Mouse (Mus musculus) common myeloid progenitor, adult 5-6 weeks (primary cell): ENCODE results near the gene Tbc1d32. TPM values are rescaled to one million over a fixed set of nuclear protein-coding genes. Genes with fewer than 3 reads are reported as not detected.
"Not testable (repeated sequence)": the region's sequence is repeated elsewhere in the genome, so short reads cannot be mapped to it uniquely, and the experiment has no call there.

ENCODE experiments used
- ATAC-seq: replicated peaks from 2 replicates; pipeline ENCODE4 v1.8.0; 2016; ENCODE audit warnings: low read depth, mild to moderate bottlenecking, moderate TSS enrichment, inconsistent platforms; ENCODE audit not compliant: poor library complexity, severe bottlenecking
- total RNA-seq: library from RNA; stranded (forward); fragments of 200-1000, 187-1606 nt; gene quantifications from 2 replicates; pipeline ENCODE4 v1.2.3, GENCODE M21; 2017

Tbc1d32 gene
- 5.3 and 7.3 TPM in 2 replicates for total RNA-seq

DNA sequence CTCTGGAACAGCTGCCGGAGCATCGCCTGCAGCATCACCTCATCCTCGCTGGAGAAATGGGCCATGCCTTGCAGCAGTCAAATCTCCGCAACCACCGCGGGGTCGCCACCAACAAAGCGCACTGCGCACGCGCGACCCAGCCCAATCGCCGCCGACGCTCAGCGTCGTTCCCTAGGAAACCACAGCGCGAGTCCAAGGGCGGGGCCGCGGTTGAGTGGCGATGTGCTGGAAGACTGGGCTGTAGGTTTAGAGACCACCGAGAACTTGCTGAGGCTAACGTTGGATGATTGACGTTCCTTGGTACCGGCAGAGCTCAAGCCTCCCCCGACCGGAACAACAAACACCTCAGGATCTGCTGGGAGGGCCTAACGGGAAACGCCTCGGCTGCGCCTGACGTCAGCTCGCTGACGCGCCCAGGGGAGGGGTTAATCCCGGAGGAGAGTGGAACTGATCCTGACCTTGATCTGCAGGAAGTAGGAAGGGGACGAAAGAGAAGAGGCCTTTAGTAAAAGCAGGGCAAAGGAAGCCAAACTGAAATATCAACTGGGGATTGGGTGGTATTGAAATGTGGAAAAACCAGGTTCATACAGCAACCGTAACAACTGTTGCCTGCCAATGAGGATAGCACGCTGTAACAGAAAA, at the start of gene Tbc1d32:
Tbc1d32 (minus strand) TSS at position 122 of the 642 bp plus-strand sequence.
- ATAC-seq: peak; percentile 94

DNA sequence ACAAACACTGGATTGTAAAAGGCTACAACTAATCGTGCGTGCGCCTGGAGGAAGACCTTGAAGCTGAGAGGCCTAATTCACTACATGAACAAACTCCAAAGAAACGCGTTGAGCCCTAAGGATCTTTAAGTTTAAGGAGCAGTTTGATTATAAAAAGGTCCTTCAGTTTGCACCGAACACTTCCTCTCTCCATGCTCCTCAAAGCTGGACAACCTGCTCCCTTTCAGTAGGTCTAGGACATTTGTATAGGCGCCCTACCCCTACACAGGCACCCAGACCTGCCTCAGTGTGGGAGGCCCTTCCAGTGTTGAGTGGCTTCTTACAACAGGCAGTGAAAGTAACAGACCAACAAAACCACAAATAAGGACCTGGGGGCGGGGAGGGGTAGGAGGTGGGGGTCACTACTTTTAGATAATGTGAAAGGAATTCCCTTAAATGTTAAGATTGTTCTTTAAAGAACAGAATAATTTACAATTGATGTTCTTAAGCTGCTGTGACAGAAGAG, 666 bp downstream of the Tbc1d32 start:
- no peak for ATAC-seq

DNA sequence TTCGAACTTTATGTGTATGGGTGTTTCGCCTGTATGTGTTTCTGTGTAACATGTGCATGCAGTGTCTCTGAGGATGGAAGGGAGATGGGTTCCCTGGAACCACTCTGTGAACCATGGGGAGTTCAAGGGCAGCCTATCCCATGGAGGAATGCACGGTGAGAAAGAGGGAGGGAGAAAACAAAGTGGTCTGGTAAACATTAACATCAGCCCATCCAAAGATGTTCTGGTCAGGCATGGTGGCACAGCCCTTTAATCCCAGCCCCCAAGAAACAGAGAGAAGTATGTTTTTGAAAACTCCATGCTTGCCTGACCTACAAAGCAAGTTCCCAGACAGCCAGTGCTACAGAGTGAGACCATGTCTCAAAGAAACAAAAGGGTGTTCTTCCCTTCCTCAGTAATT, 12.7 kb downstream of the Tbc1d32 start:
- no peak for ATAC-seq

DNA sequence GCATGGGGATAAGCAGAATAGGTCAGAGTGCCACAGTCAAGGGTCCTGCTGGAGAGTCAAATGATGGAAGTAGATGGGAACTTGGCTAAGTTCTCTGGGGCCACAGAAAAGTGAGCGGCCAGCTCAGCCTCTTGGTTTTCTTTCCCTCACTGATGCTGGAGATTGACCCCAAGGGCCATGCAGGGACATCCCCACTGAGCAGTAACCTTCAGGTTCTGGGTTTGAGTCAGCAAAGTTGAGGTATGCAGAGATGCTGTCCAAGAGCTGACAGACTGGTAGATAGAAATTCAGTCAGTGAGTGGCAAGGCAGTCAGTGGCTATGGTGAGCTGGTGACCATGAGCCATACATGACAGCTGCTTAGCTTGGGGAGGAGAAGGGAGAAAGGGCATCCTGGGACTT, 18.1 kb downstream of the Tbc1d32 start:
- ATAC-seq: no peak

DNA sequence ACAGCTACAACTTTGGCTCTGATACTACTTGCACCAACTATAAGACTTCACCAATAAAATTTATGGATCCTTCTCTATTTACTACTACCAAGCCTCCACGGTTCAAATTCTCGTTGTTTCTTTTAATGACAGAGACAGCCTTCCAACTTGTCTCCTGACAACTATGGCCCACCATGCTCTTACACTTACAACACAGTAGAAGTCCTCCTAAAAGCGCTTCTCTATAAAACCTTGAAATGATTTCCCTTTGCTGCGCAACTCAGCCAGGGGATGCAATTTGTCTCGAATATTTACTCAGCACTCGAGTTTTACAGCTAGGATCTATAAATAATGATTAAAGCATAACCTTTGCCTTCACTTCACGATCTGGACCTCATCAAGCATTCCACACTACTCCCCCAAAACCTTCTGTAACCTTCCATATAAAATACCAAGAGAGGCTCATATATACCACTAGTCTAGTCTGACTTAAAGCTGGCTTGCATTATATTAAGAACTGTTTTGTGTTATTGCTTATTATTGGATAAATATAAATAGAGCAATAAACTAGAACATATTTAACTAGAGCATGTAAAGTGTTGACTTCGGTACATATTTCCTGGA, 21.6 kb downstream of the Tbc1d32 start:
- ATAC-seq: no peak

DNA sequence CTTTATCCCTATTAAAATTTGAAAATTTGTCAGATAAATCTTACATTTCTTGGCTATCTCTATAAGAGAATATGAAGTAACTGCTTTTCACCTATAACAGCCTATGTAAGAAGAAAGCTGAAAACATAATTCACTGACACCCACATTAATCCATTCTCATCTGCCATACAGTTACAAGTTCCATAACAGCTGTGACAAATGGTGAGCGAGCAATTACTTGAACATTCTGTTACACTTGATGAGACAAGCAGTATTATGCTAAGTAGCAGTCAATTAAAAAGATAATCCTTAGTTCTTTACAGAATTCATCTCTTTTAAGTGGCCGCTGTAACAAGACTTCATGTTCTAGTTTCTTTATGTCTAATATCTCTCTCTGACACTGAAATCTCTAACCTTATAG, 24.1 kb downstream of the Tbc1d32 start:
- no peak for ATAC-seq

DNA sequence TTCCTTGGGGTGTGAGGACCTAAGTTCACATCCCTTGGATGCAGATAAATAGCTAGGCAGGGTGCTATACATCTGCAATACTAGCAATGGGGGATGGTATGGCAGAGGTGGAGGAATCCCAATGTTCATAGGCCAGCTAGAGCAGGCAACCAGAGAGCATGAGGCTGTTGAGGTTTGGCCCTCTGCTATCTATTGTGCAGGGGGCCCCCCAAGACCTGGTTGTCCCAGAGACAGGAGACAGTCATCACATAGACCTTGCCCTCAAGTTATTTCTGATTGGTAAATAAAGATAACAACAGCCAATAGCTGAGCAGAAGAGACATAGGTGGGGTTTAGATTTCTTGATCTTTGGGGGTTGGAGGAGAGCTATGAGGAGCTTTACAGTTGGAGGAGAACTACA, 28.6 kb downstream of the Tbc1d32 start:
- no peak for ATAC-seq

DNA sequence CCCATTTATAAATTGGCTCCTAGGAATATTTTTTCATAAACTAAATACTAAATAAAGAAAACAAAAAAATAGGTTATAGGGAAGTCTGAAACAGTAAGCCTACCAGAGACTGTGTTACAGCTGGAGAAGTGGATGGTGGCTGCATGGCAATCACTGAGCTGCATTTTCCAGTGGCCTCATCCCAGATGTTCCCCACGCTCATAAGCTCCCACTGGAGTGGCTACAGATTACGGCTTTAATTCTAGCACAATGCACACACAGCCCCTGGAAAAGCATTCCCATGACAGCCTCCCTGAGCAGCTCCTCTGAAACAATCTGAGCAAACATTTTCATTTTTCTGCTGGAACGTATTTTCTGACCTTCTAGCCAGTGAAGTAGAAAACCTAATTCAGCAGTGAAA, 29.8 kb downstream of the Tbc1d32 start:
- no peak for ATAC-seq

DNA sequence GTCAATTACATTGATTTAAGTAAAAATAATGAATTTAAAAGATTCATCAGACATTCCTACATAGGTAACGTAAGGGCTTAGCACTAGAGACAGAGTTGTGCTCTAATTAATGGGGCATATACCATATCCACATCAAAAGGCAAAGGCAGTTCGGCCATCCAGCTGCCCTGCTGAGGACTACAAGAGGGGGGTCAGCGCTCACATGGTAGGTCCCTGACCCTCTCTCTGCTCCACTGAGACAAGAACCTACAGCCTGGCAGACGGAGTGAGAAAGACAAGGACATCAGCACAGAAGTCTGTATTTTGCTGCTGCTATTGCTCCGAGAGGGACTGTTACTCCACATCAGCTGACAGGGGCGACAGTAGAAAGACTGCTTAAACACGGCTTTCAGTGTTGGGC, 34.2 kb downstream of the Tbc1d32 start:
- no peak for ATAC-seq

DNA sequence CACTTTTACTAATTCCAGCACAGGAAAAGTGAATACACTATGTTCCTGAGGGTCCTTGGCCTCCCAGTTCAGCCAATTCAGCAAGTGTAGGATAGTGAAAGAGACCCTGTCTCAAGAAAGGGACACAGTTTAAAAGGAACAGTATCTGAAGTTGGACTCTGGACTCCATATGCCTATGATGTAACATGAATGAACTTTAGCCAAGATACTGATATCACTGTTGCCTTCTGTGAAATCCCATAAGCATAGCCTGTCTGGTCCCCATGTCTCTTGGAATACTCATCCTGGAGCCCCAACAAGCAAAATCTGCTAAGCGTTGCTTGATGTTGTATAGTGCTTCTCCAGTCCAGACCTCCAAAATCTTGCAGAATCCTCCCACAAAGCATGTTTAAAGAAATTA, 46.8 kb downstream of the Tbc1d32 start:
- no peak for ATAC-seq

DNA sequence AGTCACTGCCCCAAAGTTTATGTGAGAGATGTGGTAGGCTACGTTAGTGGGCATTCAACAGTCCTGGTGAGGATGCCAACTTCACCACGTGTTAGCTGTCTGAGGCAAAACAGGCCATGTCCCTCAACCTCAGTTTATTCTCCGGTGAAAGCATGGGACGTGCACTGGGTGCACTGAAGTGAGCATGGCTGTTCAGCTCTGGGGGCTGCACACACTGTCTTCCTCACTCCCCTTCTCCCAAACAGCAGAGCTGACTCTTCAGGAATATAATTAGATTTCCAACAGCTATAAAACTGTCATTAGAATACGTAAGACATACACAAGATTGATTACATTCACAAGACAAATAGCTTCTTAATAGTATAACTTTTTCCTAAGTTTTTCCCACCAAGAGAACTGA, 55.3 kb downstream of the Tbc1d32 start:
- ATAC-seq: no peak

DNA sequence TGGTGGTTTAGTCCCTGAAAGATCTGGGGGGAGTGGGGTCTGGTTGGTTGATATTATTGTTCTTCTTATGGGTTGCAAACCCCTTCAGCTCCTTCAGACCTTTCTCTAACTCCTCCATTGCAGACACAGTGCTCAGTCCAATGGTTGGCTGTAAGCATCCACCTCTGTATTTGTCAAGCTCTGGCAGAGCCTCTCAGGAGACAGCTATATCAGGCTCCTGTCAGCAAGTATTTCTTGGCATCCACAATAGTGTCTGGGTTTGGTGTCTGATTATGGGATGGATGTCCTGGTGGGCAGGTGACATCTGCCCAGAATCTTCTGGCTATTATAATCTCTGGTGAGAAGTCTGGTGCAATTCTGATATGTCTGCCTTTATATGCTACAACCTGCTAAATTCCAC, 60.8 kb downstream of the Tbc1d32 start:
- not testable (repeated sequence) for ATAC-seq

DNA sequence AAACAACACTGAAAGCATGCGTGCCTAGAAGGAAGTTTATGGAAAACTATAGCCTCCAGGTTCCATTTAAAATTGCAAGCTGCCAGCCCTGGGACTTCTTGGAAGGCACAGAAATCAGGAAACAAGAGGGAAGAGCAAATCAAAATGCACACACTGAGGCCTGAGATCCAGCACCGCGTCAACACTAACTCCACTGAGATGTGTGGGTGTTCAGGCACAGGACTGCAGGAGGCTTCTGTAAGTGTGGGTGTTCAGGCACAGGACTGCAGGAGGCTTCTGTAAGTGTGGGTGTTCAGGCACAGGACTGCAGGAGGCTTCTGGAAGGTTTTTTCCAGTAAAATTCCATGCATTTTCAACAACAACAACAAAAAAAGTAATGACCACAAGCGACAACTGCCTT, 62.7 kb downstream of the Tbc1d32 start:
- ATAC-seq: no peak

DNA sequence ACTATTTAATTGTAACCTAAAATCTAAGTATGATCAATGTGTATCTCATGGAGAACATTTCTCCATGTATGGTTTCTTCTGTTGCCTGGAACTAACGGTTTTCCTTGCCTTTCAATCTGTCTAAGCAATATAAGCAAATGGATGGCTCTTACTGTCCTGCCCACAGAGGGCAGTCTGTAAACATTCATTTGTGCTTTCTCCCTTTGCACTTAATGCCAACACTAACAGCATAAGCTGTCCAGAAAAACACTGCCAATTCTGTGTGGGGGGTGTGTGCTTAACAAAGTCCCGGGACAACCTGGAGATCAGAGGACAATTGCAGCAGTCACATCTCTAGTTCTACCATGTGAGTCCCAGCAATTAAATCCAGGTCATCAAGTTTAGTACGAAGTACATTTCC, 64.1 kb downstream of the Tbc1d32 start:
- ATAC-seq: no peak

DNA sequence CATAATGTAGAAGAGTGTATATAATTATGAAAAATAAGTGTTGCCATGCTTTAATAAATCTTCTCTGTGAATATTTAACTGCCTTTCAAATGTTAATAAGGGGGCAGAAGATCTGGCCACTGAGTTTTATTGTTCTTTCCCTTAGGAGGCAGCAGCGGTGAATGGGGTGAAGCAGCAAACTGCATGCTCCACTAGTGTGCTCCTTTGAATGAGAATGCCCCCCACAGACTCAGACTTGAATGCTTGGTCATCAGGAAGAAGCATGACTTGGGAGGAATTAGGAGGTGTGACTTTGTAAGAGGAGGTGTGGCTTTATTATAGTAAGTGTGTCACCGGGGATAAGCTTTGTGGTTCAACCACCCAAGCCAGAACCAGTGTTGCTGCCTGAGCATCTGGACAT, 69.7 kb downstream of the Tbc1d32 start:
- ATAC-seq: no peak

DNA sequence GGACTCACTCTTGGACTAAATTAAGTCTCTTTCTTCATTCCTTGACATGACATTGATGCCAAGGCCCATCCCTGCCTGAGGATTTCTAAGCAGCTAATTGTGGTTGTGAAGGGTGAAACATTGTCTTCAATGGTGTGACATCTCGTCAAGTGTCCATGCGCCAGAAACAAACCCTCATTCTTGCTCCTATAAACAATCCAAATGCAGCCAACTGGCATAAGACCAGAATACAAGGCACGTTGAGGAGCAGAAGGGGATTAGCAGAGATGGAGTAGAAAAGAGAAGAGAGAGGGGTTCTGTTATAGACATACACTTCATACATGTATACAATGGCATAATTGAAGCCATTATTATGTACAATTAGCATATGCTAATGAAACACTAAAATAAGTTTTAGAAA, 70.3 kb downstream of the Tbc1d32 start:
- ATAC-seq: no peak

DNA sequence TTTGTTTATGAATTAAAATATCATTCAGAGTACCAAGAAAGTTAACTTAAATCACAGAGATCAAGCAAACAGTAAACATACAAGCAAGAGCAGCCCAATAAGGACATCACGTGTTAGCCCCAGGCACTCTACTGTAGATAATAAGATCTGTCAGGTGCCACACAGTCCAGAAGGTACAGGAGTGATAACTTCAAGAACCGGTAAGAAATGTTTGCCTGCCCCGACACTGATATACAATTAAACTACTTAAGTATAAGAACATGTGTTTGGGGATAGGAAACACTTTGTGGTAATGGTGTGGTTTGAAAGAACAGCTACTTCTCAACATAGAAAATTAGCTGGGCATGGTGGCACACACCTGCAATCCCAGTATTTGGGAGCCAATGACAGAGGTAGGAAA, 71.5 kb downstream of the Tbc1d32 start:
- ATAC-seq: no peak

DNA sequence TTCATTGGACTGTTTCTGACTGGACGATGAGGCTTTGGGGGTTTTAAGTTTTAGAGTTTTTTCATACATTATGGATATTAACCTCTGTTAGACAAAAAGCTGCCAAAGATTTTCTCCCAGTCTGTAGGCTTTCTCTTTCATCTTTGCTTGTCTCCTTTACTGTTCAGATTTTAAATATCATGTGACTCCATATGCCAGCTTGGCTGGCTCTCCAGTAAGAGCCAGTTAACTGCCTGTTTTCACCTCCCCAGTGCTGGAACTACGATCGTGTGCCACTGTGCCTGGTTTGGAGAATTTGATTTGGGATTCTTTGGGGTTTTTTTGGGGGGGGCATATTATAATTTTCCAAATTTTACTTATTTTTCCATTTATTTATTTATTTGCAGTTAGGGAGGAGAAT, 79.6 kb downstream of the Tbc1d32 start:
- ATAC-seq: no peak

DNA sequence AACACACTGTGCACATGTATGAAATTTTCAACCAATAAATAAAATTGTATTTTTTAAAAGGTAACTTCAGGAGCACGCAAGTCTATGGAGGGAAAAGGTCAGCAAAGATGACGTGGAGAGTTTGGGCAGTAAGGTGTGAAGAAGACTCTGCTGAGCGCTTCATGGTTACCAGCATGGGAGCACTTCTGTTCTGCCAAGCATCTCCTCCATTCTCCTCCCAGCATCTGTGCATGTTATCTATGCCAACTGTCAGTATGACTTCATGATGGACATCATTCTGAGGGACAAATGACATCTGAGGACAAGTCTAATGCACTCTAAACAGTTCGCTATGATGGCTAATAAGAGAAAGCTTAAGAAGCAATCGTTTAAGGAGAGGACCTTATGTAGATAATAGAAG, 91.3 kb downstream of the Tbc1d32 start:
- ATAC-seq: no peak

DNA sequence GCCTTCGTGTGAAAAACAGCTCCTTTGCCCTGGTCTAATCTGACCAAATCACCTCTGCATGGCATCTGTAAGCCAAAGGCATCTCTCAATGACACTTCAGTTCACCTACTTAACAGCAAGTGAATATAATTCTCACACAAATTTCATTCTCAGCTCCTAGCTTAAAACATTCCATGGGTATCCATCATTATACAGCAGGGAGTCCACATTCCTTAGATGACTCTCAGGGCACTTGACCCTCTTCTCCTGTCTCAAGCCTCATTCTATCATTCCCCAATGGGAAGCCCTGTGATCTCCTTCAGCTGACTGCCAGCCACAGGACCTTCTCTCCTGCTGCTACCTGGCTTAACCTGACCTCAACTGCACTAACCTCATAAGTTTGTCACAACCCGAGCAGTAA, 98.8 kb downstream of the Tbc1d32 start:
- no peak for ATAC-seq

DNA sequence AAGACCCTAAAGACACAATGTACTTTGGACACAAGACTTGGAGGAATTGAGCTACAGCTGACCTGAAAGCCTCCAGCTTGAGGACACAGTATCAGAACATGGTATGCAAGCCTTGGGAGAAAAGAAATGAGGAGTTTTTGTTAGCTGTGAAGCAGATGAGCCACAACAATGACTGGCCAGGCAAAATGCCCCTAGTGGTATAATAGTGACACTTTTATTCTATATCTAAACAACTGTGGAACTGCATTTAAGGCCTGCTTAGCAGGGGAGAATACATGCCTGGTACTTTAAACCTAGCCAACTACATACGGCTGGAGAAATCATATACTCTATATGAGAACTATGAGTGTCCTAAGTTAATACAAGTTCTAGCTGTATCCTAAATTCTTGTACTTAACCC, 101.5 kb downstream of the Tbc1d32 start:
- no peak; the same call in 1 of the 2 replicates for ATAC-seq

DNA sequence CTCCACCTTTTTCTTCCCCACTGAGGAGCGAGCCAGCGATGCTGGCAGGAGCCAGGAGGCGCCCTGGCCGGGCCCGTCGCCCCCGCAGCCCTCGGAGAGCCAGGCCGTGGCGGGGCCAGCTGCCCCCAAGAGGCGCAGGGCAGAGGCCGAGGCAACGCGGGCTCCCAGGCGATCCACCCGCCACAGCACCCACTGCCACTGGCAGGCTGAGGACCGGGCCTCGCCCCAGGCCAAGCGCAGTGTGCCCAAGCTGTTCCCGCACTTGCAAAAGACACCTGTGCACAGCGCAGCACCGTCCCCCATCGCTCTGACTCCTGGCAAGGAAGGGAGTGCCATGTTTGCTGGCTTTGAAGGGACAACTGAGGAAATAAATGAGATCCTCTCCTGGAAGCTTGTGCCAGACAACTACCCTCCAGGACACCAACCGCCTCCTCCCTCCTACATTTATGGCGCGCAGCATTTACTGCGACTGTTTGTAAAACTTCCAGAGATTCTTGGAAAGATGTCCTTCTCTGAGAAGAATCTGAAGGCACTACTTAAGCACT, 112.8 kb downstream of the Tbc1d32 start:
- ATAC-seq: 0 out of 2 replicates have a peak, but pooled peaks have one; percentile 7
